Mouse (Mus musculus) bone marrow, adult 2 months (tissue): ENCODE results near the gene Celsr1.

ENCODE experiments used
- CTCF ChIP-seq: fragments of 200-500 bp; IDR thresholded peaks from 2 replicates; pipeline ENCODE4 v1.5.1; 2011; ENCODE audit warnings: low read length, control low read depth; ENCODE audit not compliant: control insufficient read depth, insufficient read depth
- POLR2A ChIP-seq: fragments of 200-500 bp; IDR thresholded peaks from 2 replicates; pipeline ENCODE4 v1.6.1; 2011; ENCODE audit warnings: low read depth, mild to moderate bottlenecking, control low read depth, low read length, borderline replicate concordance; ENCODE audit not compliant: control insufficient read depth

GRCm38 (mm10) chr15:86076048-86076315, 42.4 kb upstream of the Celsr1 start:
- TF ChIP-seq CTCF (no peak), POLR2A (no peak)
